23 mouse cellular contexts compared by ENCODE assay signal in the genomic region with DNA sequence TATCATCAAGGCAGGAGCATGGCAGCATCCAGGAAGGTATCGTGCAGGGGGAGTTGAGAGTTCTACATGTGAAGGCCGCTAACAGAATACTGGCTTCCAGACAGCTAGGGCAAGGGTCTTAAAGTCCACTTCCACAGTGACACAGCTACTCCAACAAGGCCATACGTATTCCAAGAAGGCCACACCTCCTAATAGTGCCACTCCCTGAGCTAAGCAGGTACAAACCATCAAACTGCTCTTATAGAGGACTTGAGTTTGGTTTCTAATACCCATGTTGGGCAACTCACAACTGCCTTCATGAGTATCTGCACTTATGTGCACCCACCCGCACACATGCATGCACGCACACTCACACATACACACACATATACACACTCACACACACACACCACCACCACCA.
"Had no signal": no experiment of that assay in that cellular context is flagged by ENCODE, and none has a peak within 500 bp of the region (broad histone marks: within the 10 kb centered on the region; RNA-seq: fewer than 3 reads in every experiment).

No protein-coding gene starts in this region.

- ATAC-seq: hindbrain, postnatal 0 days; liver, embryonic 12.5 days had no signal

- H3K27me3 ChIP-seq: heart, embryonic 13.5 days; heart, embryonic 15.5 days; hindbrain, embryonic 13.5 days; hindbrain, embryonic 15.5 days; limb, embryonic 13.5 days; limb, embryonic 15.5 days; liver, embryonic 12.5 days had no signal

- H3K4me2 ChIP-seq: heart, embryonic 11.5 days; heart, embryonic 13.5 days; heart, embryonic 15.5 days; hindbrain, embryonic 13.5 days; hindbrain, embryonic 15.5 days; limb, embryonic 13.5 days; limb, embryonic 15.5 days; liver, embryonic 12.5 days had no signal

- H3K9ac ChIP-seq: heart, embryonic 13.5 days; heart, embryonic 15.5 days; hindbrain, embryonic 13.5 days; hindbrain, embryonic 15.5 days; limb, embryonic 13.5 days; limb, embryonic 15.5 days; liver, embryonic 12.5 days; liver, embryonic 14.5 days had no signal

- H3K36me3 ChIP-seq: heart, embryonic 13.5 days; heart, embryonic 15.5 days; hindbrain, embryonic 13.5 days; hindbrain, embryonic 15.5 days; limb, embryonic 13.5 days; limb, embryonic 15.5 days; liver, embryonic 12.5 days had no signal

- H3K4me3 ChIP-seq: gastrocnemius, adult 2 months; heart, embryonic 13.5 days; heart, embryonic 15.5 days; hindbrain, embryonic 13.5 days; hindbrain, embryonic 15.5 days; limb, embryonic 13.5 days; limb, embryonic 15.5 days; liver, embryonic 12.5 days had no signal

- H3K27ac ChIP-seq: gastrocnemius, adult 2 months; heart, embryonic 13.5 days; heart, embryonic 15.5 days; hindbrain, embryonic 13.5 days; hindbrain, embryonic 15.5 days; hindbrain, postnatal 0 days; limb, embryonic 13.5 days; limb, embryonic 15.5 days; liver, embryonic 12.5 days; liver, embryonic 14.5 days had no signal

- H3K4me1 ChIP-seq: heart, embryonic 13.5 days; heart, embryonic 15.5 days; hindbrain, embryonic 13.5 days; hindbrain, embryonic 15.5 days; limb, embryonic 13.5 days; limb, embryonic 15.5 days; liver, embryonic 12.5 days had no signal

- H3K9me3 ChIP-seq: heart, embryonic 13.5 days; heart, embryonic 15.5 days; hindbrain, embryonic 13.5 days; hindbrain, embryonic 15.5 days; limb, embryonic 13.5 days; limb, embryonic 15.5 days; liver, embryonic 12.5 days had no signal

- DNase-seq: gastrocnemius, adult 2 months; gastrocnemius, postnatal 10 days; gastrocnemius, postnatal 36 days; heart, adult 18-20 months; heart, postnatal 14 days; heart, postnatal 36 days; kidney, adult 18-20 months; kidney, adult 8-10 months; kidney, postnatal 10 days; kidney, postnatal 25 days; layer of hippocampus, adult 9-11 months; layer of hippocampus, postnatal 36 days; left cerebral cortex, postnatal 4 days had no signal
